In the genomic region with DNA sequence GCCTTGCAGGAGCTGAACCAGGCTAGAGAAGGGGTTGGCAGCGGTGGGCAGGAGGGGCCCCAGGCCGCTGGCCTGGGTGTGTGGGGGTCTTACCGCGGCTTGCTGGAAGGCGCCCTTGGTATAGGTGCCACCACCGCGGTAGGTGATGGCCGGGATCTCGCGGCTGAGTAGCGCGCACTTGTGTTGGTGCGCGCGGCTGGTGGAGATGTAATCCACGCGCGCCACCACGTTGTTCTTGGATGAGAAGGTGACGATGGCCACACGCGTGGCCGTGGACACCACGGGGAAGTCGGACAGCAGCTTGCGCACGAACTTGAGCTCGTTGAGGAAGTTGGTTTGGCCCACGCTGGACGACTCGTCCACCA, we compare ENCODE assay signal across 8 mouse cellular contexts. TPM values are rescaled to one million over a fixed set of nuclear protein-coding genes. Genes with fewer than 3 reads are reported as not detected.
DNase-seq lines count a peak whose midpoint lies in the region; ATAC-seq and TF ChIP-seq lines count a peak whose summit lies in the region.

No protein-coding gene starts in this region.

- H3K9ac ChIP-seq in liver, embryonic 11.5 days (ENCODE audit: low read depth, low read length) = 0 out of 2 replicates have a peak overlapping the region, but pooled peaks have one; percentile 17
- peak overlapping the region; percentile 68 for H3K9ac ChIP-seq in stomach, postnatal 0 days (ENCODE audit: low read length)

- no peaks in the 10 kb centered on the region for H3K9me3 ChIP-seq in liver, embryonic 11.5 days (ENCODE audit: control insufficient read depth, low read length)
- H3K9me3 ChIP-seq in stomach, postnatal 0 days (ENCODE audit: control insufficient read depth, low read length) = no peaks in the 10 kb centered on the region

- 0 out of 2 replicates have a peak, but pooled peaks cover 2% of the 10 kb centered on the region for H3K27me3 ChIP-seq in spleen, adult 2 months (ENCODE audit: control insufficient read depth, insufficient read depth, low read length)
- peaks cover 24% of the 10 kb centered on the region for H3K27me3 ChIP-seq in liver, embryonic 11.5 days (replicated peaks; ENCODE audit: control insufficient read depth, insufficient read depth, low read length)
- H3K27me3 ChIP-seq in stomach, postnatal 0 days (ENCODE audit: control insufficient read depth, insufficient read depth, low read length) = peaks cover 9% of the 10 kb centered on the region; the same call in 1 of the 2 replicates

- 4% methylated on average over 31 of the region's 31 CpGs for WGBS in spleen, adult 2 months
- WGBS in liver, embryonic 11.5 days = under 1% methylated on average over 31 of the region's 31 CpGs
- WGBS in stomach, postnatal 0 days = under 1% methylated on average over 31 of the region's 31 CpGs

- peak overlapping the region; percentile 74 for H3K4me2 ChIP-seq in liver, embryonic 11.5 days
- H3K4me2 ChIP-seq in stomach, postnatal 0 days (replicated peaks; ENCODE audit: low read depth) = peak overlapping the region; percentile 67

- H3K4me3 ChIP-seq in spleen, adult 2 months (ENCODE audit: extremely low read depth, insufficient read depth, insufficient read length) = peak overlapping the region; percentile 24; the same call in 1 of the 2 replicates
- H3K4me3 ChIP-seq in liver, embryonic 11.5 days (ENCODE audit: low read depth, low read length) = peak overlapping the region; percentile 49
- peak overlapping the region; percentile 53 for H3K4me3 ChIP-seq in stomach, postnatal 0 days (ENCODE audit: low read depth, low read length)

- no peaks in the 10 kb centered on the region for H3K4me1 ChIP-seq in spleen, adult 2 months (ENCODE audit: control insufficient read depth, insufficient read depth, insufficient read length)
- H3K4me1 ChIP-seq in liver, embryonic 11.5 days (replicated peaks; ENCODE audit: control insufficient read depth, insufficient read depth, low read length) = no peaks in the 10 kb centered on the region
- no peaks in the 10 kb centered on the region for H3K4me1 ChIP-seq in stomach, postnatal 0 days (replicated peaks; ENCODE audit: control insufficient read depth, insufficient read depth)

- TF ChIP-seq EP300 in stomach, postnatal 0 days (optimal IDR thresholded peaks at IDR 0.05) = no peak

- peak; percentile 66 for DNase-seq in cerebellum, adult 8-10 months
- no peak for DNase-seq in cerebellum, postnatal 25 days
- DNase-seq in spleen, adult 2 months (ENCODE audit: low read depth in 1 of 2, low spot score in 2 of 2) = no peak
- DNase-seq in spleen, postnatal 36 days (ENCODE audit: low spot score in 2 of 2) = no peak
- peak; percentile 36 for DNase-seq in liver, embryonic 11.5 days (ENCODE audit: low spot score)
- no peak for DNase-seq in stomach, postnatal 0 days (ENCODE audit: low spot score)
- no peak for DNase-seq in left cerebral cortex, adult 8-10 months (ENCODE audit: low spot score in 2 of 2)
- DNase-seq in frontal cortex, postnatal 14 days (ENCODE audit: low spot score in 2 of 2) = no peak

- no peak for TF ChIP-seq POLR2A in spleen, adult 2 months (IDR thresholded peaks at IDR 0.05; ENCODE audit: low read depth, low read length)

- H3K27ac ChIP-seq in spleen, adult 2 months (ENCODE audit: insufficient read depth, low read length) = peak overlapping the region; percentile 59; the same call in 1 of the 2 replicates
- no peak overlapping the region for H3K27ac ChIP-seq in liver, embryonic 11.5 days (ENCODE audit: low read depth, low read length)
- peak overlapping the region; percentile 78 for H3K27ac ChIP-seq in stomach, postnatal 0 days (replicated peaks)

- H3K36me3 ChIP-seq in spleen, adult 2 months (ENCODE audit: control insufficient read depth, insufficient read depth, low read length) = no peaks in the 10 kb centered on the region
- H3K36me3 ChIP-seq in liver, embryonic 11.5 days (ENCODE audit: control insufficient read depth, insufficient read depth, low read length) = no peaks in the 10 kb centered on the region
- H3K36me3 ChIP-seq in stomach, postnatal 0 days (ENCODE audit: control insufficient read depth, insufficient read depth, low read length) = no peaks in the 10 kb centered on the region

- no peak for TF ChIP-seq CTCF in spleen, adult 2 months (IDR thresholded peaks at IDR 0.05; ENCODE audit: extremely low read depth, insufficient read depth, insufficient read length, insufficient replicate concordance)
- TF ChIP-seq CTCF in stomach, postnatal 0 days (IDR thresholded peaks at IDR 0.05; ENCODE audit: low read depth) = no peak

- no peak for ATAC-seq in liver, embryonic 11.5 days (replicated peaks; ENCODE audit: low FRiP score)
- no peak for ATAC-seq in stomach, postnatal 0 days (ENCODE audit: low FRiP score, low TSS enrichment)

RNA-seq across cellular contexts. Expression of gene Svep1, which starts 0.9 kb away (rescaled TPM):
- polyA plus RNA-seq in spleen, adult 2 months (2012; rRNA removed) = 7.6 and 8.8 TPM in 2 replicates
- 1.3 and 1.6 TPM in 2 replicates for polyA plus RNA-seq in liver, embryonic 11.5 days (2014; fragmentation: Nextera tagmentation; extraction: Ambion mirVana)
- 2.4 and 2.6 TPM in 2 replicates for polyA plus RNA-seq in stomach, postnatal 0 days (2015; fragmentation: Nextera tagmentation; extraction: Ambion mirVana)
- 1 to 10 TPM in 1 of 4 experiments, under 1 TPM in 3; 0.82 to 1.6 (median 1.00) TPM for total RNA-seq in left cerebral cortex, adult 8-10 months (2022)

Comparison
In these comparisons a context has a peak if more than half of its experiments do, and no peak if none do; other contexts are left out.
1. DNase-seq: peak in cerebellum, adult 8-10 months (single experiment) and liver, embryonic 11.5 days (single experiment); none in cerebellum, postnatal 25 days (0 of 2), spleen, adult 2 months (0 of 2), spleen, postnatal 36 days (0 of 2), stomach, postnatal 0 days (single experiment), left cerebral cortex, adult 8-10 months (0 of 2) and frontal cortex, postnatal 14 days (0 of 2).
2. Peak in every context shown above with its lines, with median percentiles within 50 percentile points of each other: H3K4me3 ChIP-seq.